Mouse (Mus musculus) mesoderm, embryonic 11.5 days (tissue): ENCODE measurements around the gene Washc2.
"Not testable (repeated sequence)": the region's sequence is repeated elsewhere in the genome, so short reads cannot be mapped to it uniquely, and the experiment has no call there.

Source experiments
- DNase-seq: peaks from one replicate; pipeline ENCODE4 v3.0.0-alpha.2; 2012; ENCODE audit warnings: low read depth, low spot score

Washc2 gene

DNA sequence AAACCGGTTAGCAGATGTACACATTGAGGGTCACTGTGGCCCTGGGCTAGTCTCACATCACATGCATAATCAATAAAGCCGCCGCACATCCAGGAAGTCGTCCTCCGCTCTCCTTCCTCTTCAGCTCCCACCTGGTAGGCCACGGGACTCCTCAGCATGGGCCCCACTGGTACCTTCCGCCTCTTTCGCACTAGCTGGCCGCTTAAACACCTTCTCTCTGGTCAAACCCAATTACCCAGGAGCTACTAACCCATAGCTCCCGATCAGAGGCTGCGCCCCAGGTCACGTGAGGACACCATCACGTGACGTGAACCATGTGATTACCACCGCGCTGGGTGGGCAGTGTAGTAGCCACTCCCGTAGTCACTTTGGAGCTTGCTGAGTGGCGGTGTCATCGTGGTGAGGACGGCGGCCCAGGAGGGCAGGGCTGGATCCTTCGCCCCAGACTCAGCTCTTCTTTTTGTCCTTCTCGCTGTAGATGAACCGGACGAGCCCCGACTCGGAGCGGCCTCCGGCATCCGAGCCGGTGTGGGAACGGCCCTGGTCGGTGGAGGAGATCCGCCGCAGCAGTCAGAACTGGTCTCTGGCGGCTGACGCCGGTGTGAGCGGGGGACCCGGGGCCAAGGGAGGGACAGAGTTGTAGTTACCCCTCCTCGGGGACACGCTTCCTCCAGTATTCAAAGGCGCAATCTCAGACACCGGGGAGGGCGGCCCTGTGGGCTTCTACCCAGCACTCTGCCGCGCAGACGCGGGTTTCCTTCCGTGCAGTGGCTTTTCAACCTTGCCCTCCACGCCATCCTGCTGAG, at the start of gene Washc2:
Gene Washc2, plus strand, starts transcription at position 310 of the 806 bp plus-strand sequence.
- DNase-seq: peak; percentile 99

DNA sequence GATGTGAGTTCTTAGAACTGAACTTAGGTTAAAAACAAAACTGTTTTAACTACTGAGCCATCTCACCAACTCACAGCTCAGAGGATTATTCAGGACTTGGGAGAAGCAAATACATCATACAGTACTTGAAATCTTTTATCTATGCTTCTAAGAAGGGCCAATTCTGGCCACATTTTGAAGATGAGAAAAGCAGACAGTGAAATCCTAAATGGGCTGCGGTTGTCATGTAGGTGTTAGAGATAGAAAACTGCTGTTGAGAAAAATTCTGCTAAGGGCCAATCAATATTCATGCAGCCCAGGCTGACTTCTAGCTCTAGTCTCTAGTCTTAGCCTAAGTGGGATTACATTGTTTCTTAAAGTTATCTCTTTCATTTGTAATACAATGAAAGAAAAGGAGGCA, 41.5 kb upstream of the Washc2 start:
- no peak for DNase-seq

DNA sequence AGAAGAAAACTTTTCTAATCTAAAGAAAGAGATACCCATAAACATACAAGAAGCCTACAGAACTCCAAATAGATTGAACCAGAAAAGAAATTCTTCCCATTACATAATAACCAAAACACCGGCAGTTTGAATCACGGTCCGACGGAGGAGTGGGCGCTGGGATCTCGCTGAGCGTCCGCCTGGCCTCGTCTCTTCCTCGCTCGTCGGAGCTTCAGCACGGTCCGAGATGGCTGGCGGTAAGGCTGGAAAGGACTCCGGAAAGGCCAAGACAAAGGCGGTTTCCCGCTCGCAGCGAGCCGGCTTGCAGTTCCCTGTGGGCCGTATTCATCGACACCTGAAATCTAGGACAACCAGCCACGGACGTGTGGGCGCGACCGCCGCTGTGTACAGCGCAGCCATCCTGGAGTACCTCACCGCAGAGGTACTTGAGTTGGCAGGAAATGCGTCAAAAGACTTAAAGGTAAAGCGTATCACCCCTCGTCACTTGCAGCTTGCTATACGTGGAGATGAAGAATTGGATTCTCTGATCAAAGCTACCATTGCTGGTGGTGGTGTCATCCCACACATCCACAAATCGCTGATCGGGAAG, 34.2 kb upstream of the Washc2 start:
- not testable (repeated sequence) for DNase-seq

DNA sequence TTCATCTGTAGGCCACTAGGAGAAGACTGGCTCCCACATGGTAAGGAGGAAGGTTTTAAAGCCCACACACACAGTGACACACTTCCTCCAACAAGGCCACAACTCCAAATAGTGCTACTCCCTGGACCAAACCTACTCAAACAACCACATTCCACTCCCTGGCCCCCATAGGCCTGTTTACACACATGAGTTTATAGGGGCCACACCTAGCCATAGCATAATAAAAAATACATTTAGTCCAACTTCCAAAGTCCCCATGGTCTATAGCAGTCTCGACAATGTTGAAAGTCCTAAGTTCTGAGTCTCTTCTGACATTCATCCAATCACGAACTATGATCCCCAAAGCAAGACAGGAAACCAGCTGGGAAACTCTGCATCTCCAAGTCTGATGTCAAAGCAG, 29.5 kb upstream of the Washc2 start:
- DNase-seq: no peak

DNA sequence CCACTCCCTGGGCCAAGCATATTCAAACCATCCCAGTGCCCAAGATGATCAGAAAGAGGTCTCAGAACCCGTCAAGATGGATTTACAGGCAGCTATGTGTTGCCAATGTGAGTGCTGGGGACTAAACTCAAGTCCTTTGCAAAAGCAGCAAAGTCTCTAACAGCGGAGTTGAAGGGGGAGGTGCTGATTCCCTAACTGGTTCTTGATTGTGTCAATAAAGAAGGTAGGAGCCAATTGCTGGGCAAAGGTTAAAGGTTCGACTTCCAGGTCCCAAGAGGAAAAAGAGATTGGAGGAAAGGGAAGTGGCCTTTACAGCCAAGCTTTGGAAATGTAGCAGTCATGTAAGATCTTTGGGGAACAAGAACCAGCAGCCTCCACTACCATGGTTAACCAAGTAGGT, 27.1 kb upstream of the Washc2 start:
- DNase-seq: no peak

DNA sequence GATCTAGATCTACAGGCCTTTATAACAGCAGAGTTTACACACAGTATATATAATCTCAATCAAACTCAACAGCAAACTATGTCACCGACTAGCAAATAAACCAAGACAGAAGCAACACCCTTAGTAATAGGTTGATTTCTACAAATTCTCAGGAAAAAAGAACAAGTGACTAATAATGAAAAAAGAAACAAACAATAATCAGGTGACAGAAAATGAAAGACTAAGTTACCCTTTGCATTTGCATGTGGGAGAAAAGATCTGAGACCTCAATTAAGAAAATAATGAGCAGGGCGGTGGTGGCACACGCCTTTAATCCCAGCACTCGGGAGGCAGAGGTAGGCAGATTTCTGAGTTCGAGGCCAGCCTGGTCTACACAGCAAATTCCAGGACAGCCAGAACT, 24.3 kb upstream of the Washc2 start:
- no peak for DNase-seq

DNA sequence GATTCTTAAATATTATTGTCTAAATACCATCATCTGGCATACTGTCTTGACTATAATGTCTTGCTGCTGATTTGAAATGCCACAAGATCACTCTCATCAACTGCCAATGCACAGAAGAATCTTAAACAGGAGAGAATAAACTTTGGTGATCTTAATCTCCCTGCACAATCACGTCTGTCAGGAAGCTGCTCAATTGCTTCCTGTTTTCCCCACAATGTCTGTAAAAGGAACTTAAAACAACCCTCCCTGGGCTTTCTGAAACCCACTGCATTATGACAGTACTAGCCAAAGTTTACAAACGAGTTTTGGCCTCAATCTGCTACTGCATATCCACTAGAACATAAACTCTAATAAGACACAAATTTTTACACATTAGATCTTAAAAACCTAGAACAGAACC, 21.4 kb upstream of the Washc2 start:
- DNase-seq: no peak

DNA sequence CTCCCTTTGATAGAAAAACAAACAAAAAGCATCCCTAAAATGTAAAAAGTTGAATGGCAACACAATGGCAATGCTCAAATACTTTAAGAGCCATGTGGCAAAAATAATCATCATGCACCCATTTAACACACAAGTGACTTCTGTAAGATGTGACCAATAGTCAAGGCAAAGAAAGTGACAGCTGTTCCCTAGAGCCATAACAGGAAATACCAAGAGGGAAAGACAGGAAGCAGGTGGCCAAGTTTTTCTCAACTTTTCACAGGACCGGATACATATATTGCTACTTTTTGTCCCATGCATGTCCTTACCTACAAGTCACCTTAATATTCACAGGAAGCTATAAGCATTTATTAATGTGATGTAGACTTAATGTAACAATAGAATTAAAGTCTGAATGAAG, 18.4 kb upstream of the Washc2 start:
- DNase-seq: no peak

DNA sequence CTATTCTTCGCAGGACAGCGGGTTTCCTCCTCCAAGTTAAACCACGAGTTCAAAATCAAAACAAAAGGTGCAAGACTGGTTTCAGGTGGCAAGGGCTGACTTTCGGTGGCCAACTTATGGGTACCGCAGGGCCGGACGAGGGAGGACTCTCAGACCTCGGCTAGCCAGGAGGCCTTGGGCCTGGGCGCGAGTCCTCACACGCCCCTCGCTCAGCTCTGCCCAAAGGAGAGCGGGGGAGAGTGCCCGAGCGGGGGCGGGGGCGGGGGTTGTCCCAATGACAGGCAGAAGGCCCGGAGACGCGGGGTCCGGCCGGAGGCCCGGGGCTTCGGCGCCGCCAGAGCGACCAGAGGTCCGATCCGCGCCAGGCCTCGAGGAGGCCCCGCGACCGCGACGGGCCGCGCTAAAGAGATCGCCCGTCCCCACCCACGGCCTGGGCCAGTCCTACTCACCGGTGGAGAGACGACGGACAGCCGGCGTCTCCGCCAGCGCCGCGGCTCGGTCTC, 15.0 kb upstream of the Washc2 start:
- DNase-seq: peak; percentile 48

DNA sequence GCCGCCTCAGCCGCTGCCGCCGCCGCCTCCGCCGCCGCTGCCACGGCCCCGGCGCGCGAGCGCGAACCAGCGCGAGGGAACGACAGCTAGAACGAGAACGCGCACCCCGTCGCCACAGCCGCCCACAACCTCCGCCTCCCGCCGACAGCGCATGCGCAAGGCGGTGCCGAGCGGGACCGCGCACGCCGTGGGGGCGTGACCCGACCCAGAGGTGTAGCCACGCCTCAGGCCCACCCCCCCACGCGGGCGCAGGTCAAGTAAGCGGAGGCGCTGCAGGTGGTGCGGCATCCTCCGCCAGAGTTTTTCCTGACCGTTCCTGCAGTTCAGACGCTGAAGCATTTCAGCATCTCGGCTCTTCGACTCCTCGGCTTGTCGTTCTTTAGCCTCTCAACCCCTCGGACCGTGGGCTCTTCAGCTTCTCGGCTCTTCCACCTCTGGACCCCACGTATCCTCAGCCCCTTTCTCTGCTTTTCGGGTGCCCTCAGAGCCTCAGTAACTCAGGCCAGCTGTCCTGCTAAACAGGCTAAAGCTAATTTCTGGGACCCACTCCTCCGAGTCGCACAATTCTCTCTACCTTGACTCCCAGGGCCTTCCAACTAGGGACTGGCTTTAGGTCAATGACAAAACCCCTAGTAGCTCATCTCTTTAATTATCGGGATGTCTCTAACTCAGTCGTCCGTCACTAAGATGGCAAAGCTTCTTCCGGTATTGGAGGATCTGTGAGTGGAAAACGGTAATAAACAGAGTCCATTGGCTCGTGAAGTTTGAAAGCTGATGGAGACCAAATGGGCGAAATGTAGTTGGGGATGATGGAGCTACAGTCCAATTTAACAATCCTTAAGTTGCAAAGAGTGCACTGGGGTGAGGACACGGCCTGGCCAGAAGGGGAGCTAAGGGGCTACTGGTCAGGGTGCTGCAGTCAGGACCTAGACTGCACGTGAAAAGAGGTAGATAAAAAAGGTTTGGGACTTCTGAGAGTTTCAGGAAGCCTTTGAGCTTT, 14.1 kb upstream of the Washc2 start, which contains the start of gene Tmcc1:
Gene Tmcc1, minus strand, starts transcription at position 93 of the 1,000 bp plus-strand sequence.
- peak; percentile 97 for DNase-seq

DNA sequence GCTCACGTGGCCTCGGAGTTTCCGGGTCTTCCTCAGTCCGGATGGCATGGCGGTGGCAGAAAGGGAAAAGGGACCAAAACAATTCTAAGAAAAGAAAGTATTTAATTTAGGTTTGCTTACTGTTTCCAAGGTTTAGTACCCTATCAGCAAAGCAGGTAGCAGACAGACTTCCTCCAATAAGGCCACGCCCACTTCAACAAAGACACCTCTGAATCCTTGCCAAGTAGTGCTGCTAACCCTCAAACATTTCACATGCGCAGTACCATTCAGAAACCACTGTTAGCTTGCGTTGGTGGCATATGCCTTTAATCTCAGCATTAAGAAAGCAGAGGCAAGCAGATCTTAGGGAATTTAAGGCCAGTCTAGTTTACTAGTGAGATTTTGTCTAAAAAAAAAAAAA, 12.0 kb upstream of the Washc2 start:
- DNase-seq: no peak

DNA sequence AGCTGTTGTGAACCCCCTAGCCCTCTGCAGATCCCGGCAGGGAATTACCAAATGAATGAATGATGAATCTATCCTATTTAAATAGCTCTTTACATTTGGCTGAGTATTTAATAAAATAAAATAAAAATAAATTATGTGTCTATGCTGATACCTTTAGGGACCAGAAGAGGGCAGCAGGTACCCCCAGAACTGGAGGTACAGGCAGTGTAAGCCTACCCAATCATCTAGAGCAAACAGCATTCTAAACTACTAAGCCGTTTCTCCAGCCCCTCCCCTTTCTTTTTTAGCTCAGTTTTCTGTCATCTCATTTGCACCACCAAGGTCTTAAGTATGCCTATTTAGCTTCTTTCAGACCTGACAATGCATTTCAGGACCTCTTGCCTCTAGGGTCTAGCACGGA, 9.7 kb upstream of the Washc2 start:
- peak; percentile 34 for DNase-seq

DNA sequence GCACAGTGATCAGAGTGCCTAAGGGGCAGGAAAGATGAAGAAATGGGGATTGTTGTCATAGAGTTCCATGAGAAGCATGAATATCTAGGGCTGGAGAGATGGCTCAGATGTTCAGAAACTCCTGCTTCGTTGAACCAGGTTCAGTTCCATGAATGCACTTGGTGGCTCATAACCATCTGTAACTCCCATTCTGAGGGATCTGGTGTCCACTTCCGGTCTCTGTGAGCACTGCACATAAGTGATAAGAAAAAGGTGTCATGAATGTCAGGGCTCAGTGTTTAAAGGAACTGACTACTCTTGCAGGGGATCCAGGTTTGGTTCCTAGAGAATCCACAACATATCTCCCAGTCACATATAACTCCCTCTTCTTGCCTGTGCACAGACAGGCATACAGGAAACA, 8.2 kb upstream of the Washc2 start:
- no peak for DNase-seq

DNA sequence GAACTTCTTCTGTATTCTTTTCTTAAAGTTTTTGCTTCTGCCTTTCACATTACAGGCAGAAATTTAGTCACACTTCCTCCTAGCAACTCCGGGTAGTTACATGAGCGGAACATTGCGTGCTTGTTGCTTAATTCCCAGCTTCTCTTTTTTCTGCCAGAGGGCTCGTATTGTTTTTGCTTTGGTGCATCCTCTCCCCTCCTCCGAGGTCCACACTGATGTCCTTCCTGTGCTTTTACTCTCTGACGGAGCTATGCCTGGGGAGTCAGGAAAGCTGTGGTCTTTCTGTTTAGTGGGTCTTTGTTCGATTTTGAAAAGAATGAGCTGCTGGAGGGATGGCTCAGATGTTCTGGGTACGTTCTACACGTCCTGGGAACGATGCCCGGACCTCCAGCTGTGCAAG, 19.9 kb downstream of the Washc2 start:
- DNase-seq: no peak

DNA sequence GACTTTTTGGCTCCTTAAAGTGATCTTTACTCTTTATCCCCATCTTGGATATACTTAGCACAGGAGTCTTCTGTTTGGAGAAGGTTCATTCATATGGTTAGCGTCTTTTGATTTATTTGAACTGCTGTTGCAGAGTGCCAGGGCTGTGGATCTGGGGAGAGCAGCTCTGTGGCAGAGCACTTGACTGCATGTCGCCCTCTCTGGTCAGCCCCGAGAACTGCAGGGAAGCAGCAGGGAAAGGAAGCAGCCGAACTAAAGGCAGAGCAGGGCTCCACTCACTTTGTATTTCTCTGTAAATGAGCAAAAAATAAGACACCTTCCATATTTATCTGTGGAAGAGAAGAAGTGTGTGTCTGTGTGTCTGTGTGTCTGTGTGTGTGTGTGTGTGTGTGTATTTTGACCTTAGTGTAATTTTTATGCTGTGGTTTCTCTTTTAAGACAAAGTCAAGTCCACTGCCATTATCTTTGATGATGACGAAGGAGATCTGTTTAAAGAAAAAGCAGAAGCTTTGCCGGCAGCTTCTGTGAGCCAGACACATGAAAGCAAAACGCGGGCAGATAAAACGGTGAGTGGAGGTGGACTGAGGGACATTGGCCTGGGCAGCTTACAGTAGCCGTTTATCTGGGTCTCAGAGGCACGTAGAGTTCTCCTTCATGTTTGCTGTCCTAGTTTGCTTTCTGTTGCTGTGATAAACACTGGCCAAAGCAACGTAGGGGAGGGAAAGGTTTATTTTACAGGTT, 21.1 kb downstream of the Washc2 start:
- DNase-seq: peak; percentile 65

DNA sequence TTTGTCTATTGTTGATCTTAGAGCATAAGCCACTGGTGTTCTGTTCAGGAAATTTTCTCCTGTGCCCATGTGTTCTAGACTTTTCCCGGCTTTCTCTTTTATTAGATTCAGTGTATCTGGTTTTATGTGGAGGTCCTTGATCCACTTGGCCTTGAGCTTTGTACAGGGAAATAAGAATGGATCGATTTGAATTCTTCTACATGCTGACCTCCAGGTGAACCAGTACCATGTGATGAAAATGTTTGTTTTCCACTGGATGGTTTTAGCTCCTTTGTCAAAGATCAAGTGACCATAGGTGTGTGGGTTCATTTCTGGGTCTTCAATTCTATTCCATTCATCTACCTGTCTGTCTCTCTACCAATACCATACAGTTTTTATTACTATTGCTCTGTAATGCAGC, 27.0 kb downstream of the Washc2 start:
- DNase-seq: not testable (repeated sequence)

DNA sequence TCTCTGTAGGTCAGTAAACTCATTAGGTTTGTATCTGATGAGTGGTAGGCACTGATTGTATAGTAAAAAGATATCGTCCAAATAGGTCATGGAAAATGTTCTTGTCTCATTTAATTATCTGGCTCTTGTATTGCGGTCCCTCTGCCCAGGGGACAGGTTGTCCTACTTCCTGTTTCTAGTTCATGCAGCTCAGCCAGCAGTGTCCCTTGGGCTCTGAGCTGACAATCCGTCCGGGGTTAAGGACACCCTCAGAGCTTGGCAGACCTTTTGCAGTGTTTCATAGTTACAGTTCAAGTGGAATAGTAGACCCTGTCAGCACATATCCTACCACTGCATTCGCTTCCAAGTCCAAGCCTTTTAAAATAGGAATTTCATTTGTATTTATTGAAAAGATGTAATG, 27.5 kb downstream of the Washc2 start:
- no peak for DNase-seq

DNA sequence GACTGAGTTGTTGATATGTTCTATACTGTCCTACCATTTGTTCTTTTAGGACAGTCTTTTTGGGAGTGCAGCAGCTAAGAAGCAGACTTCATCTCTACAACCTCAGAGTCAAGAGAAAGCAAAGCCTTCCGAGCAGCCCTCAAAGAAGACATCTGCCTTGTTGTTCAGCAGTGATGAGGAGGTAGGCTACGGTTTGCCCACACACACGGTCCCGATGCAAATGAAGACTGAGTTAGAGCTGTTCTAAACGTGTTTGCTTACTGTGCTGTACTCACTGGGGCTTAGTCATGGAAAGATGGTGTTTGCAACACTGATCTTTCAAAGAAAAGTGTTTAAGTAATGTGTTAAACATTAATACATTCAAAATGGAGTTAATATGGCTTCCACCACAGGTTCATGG, 30.2 kb downstream of the Washc2 start:
- DNase-seq: no peak

DNA sequence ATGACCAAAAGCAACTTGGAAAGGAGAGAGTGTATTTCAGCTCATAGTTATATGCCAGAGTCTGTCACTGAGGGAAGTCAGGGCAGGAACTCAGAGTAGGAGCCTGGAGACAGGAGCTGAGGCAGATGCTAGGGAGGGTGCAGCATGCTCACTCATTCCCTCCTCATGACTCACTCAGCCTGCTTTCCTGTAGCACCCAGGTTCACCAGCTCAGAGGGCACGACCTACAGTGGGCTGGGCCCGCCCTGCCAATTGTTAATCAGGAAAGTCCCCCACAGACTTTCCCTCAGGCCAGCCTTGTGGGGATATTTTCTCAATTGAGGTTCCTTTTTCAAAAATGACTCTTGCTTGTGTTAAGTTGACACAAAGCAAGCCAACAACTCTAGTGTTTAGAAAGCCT, 32.5 kb downstream of the Washc2 start:
- DNase-seq: no peak

DNA sequence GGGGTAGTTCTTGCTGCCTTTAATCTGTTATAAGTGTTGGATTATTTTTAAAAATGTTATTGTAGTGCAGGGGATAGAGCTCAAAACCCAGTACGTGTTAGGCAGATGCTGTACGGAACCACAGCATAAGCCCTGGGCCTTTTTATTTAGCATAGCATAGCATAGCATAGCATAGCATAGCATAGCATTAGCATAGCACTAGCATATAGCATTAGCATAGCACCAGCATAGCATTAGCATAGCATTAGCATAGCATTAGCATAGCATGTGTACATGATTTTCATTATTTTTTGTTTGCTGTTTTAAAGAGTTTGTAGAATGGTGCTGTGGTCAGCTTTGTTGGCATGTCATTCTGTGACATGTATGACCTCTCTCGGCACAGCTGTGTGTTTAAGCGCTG, 51.8 kb downstream of the Washc2 start:
- DNase-seq: no peak

DNA sequence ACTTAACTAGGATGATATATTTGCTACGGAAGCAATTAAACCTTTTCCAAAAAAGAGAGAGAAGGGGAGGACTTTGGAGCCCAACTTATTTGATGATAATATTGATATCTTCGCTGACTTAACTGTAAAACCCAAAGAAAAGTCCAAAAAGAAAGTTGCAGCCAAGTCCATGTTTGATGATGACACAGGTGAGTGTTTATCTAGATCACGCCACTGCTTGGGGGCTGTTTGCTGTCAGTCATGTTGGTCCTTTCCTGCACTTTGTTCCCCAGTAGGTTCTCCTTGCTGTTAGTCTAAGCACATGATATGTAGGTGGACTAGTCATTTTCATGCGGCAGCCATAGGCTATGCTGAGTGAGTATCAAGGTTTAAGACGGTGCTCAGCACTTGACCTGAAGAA, 52.6 kb downstream of the Washc2 start:
- no peak for DNase-seq
